Mouse (Mus musculus) cortical plate, adult 2 months (tissue): ENCODE measurements around the gene Cc2d2b.

Source experiments
- CTCF ChIP-seq: fragments of 200-500 bp; IDR thresholded peaks from 2 replicates; pipeline ENCODE4 v1.5.1; 2011; ENCODE audit warnings: mild to moderate bottlenecking, control low read depth, low read length; ENCODE audit not compliant: insufficient read depth; ENCODE audit errors: extremely low read depth
- POLR2A ChIP-seq: fragments of 200-500 bp; IDR thresholded peaks from 2 replicates; pipeline ENCODE4 v1.6.1; 2011; ENCODE audit warnings: mild to moderate bottlenecking, low read length, control low read depth; ENCODE audit not compliant: insufficient read depth; ENCODE audit errors: extremely low read depth

- TF ChIP-seq CTCF, result no peak
- no peak for TF ChIP-seq POLR2A
Measured at GRCm38 (mm10) chr19:40788715-40789084, 40.1 kb downstream of the Cc2d2b start.
